Mouse (Mus musculus): Measurements from ENCODE around the gene Hmgn2.

DNA sequence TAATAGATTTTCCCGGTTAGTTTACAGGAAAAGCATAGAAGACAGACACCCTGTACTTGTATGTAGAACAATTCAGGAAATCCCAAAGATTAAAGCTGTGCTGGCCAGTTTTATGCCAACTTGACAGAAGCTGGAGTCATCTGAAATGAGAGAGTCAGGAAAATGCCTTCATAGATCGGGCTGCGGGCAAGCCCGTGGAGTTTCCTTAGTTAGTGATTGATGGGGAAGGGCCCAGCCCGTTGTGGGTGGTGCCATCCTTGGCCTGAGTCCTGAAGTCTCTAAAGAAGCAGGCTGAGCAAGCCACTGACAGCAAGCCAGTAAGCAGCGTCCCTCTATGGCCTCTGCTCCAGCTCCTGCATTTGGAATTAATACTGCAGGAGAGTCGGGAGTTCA is 39.2 kb downstream of the Hmgn2 start:
- TF ChIP-seq TAL1 (conservative IDR thresholded peaks at IDR 0.05; ENCODE audit: low read depth, low read length) (no peak), CTCF (IDR thresholded peaks at IDR 0.05; ENCODE audit: low read depth, low read length) (no peak), POLR2AphosphoS5 (IDR thresholded peaks at IDR 0.05; ENCODE audit: insufficient replicate concordance, low read depth, low read length) (no peak), GATA1 (IDR thresholded peaks at IDR 0.05; ENCODE audit: borderline replicate concordance, low read length) (no peak)

Data from G1E (cell line).